Mouse (Mus musculus) limb, embryonic 14.5 days (tissue): ENCODE measurements around the gene Rp9. TPM values are rescaled to one million over a fixed set of nuclear protein-coding genes. Genes with fewer than 3 reads are reported as not detected.
"Not testable (repeated sequence)": the region's sequence is repeated elsewhere in the genome, so short reads cannot be mapped to it uniquely, and the experiment has no call there.

ENCODE experiments used
- ATAC-seq: fragments of 200-750 bp; cut with Nextera tagmentation; 2 replicates; pipeline ENCODE4 v1.8.0; 2017; ENCODE audit warnings: low read depth, moderate number of reproducible peaks, moderate TSS enrichment; ENCODE audit not compliant: low FRiP score
- DNase-seq: peaks from one replicate; pipeline ENCODE4 v3.0.0-alpha.2; 2015; ENCODE audit warnings: low spot score
- H3K27ac ChIP-seq: fragments of 300-500 bp; sonication (generic); replicated peaks from 2 replicates; pipeline ENCODE4 v1.5.1; 2014; ENCODE audit warnings: low read depth, mild to moderate bottlenecking, low read length, moderate library complexity, mixed read lengths
- H3K27me3 ChIP-seq: fragments of 300-500 bp; sonication (generic); 2 replicates; pipeline ENCODE4 v1.6.1; 2014; ENCODE audit warnings: low read length, mixed read lengths; ENCODE audit not compliant: control insufficient read depth, insufficient read depth
- H3K36me3 ChIP-seq: fragments of 300-500 bp; sonication (generic); 2 replicates; pipeline ENCODE4 v1.6.1; 2014; ENCODE audit warnings: mild to moderate bottlenecking, low read length, moderate library complexity, mixed read lengths; ENCODE audit not compliant: control insufficient read depth, insufficient read depth
- H3K4me1 ChIP-seq: fragments of 300-500 bp; sonication (generic); 2 replicates; pipeline ENCODE4 v1.6.1; 2014; ENCODE audit warnings: antibody characterized with exemption, low read length, mixed read lengths; ENCODE audit not compliant: control insufficient read depth, insufficient read depth
- H3K4me2 ChIP-seq: fragments of 300-500 bp; sonication (generic); replicated peaks from 2 replicates; pipeline ENCODE4 v1.6.1; 2014; ENCODE audit warnings: low read depth, mild to moderate bottlenecking, low read length, moderate library complexity; ENCODE audit not compliant: severe bottlenecking
- H3K4me3 ChIP-seq: fragments of 300-500 bp; sonication (generic); replicated peaks from 2 replicates; pipeline ENCODE4 v1.5.1; 2014; ENCODE audit warnings: low read length
- H3K9ac ChIP-seq: fragments of 300-500 bp; sonication (generic); 2 replicates; pipeline ENCODE4 v1.6.1; 2014; ENCODE audit warnings: mild to moderate bottlenecking, low read depth, low read length, moderate library complexity; ENCODE audit not compliant: severe bottlenecking
- H3K9me3 ChIP-seq: fragments of 300-500 bp; sonication (generic); 2 replicates; pipeline ENCODE4 v1.6.1; 2016; ENCODE audit warnings: low read length; ENCODE audit not compliant: control insufficient read depth
- POLR2A ChIP-seq: fragments of 200-500 bp; IDR thresholded peaks from 2 replicates; pipeline ENCODE4 v1.8.0; 2012; ENCODE audit warnings: inconsistent platforms, mild to moderate bottlenecking, moderate library complexity, borderline replicate concordance; ENCODE audit not compliant: insufficient read depth, insufficient read length; ENCODE audit errors: extremely low read depth
- WGBS: fragments of 180-500 bp; shearing (Covaris S2); extraction: QIAGEN DNeasy Blood & Tissue Kit; methylation state at CpG from one replicate; pipeline ENCODE4 v1.1.7; 2014; 5-methylcytosine and 5-hydroxymethylcytosine counted together
- polyA plus RNA-seq, 2 experiments: library from polyadenylated mRNA; depleted of rRNA in 1 of 2; stranded (reverse) in 1 of 2; unstranded in 1 of 2; fragments of >200 nt; fragmentation: Nextera tagmentation in 1 of 2; extraction: Ambion mirVana in 1 of 2; gene quantifications; 2 replicates each; pipeline versions ENCODE4 v1.2.1 to v1.2.3; 2012 to 2014

The Rp9 gene
- polyA plus RNA-seq, 2 experiments: 69.4 to 89.7 TPM

DNA sequence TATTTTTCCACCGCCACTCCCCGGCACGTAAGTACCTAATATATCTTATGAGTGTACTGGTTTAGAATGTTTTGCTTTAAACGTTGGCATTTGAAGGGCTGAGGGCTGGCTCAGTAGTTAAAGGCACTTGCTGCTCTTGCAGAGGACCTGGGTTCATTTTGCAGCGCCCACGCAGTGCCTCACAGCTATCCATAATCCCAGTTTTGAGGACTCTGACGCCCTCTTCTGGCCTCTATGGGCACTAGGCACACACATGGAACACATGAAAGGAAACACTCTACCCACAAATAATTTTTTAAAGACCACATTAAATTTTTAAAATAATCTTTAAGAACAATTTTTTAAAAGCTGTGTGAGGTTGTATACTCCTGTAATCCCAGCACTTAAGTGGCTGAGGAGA, 60.0 kb downstream of the Rp9 start:
- Histone ChIP-seq H3K9me3 (no peaks in the 10 kb centered on the region), H3K27ac (no peak overlapping the region), H3K36me3 (no peaks in the 10 kb centered on the region), H3K4me2 (no peak overlapping the region), H3K27me3 (no peaks in the 10 kb centered on the region), H3K9ac (no peak overlapping the region), H3K4me1 (no peaks in the 10 kb centered on the region), H3K4me3 (no peak overlapping the region)
- no peak for TF ChIP-seq POLR2A
- DNase-seq (no peak), ATAC-seq (no peak)
- 72% methylated on average over 7 of the region's 7 CpGs for WGBS

- H3K36me3 ChIP-seq, H3K27me3 ChIP-seq, H3K4me2 ChIP-seq, H3K9me3 ChIP-seq, H3K27ac ChIP-seq, H3K4me1 ChIP-seq, DNase-seq, ATAC-seq, H3K4me3 ChIP-seq, H3K9ac ChIP-seq: not testable (repeated sequence)
- WGBS: 29% methylated on average over 4 of the region's 4 CpGs
These were observed 61.2 kb downstream of the Rp9 start for GRCm38 (mm10) chr9:22408344-22408743.

DNA sequence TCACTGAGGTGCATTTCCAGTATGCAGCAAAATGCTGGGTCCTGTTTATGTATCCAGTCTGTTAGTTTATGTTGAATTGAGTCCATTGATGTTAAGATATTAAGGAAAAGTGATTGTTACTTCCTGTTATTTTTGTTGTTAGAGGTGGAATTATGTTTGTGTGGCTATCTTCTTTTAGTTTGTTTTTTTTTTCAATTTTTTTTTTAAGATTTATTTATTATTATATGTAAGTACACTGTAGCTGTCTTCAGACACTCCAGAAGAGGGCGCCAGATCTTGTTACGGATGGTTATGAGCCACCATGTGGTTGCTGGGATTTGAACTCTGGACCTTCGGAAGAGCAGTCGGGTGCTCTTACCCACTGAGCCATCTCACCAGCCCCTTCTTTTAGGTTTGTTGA, 61.9 kb downstream of the Rp9 start:
- H3K27ac ChIP-seq, H3K27me3 ChIP-seq, DNase-seq, ATAC-seq, H3K4me2 ChIP-seq, H3K9ac ChIP-seq, H3K36me3 ChIP-seq, H3K4me1 ChIP-seq, H3K9me3 ChIP-seq, H3K4me3 ChIP-seq: not testable (repeated sequence)
- 83% methylated on average over 3 of the region's 4 CpGs for WGBS

GRCm38 (mm10) chr9:22405414-22405813, 64.1 kb downstream of the Rp9 start:
- no peak for ATAC-seq
- WGBS: 81% methylated on average over 3 of the region's 3 CpGs
- DNase-seq: no peak

GRCm38 (mm10) chr9:22403501-22403900, 66.0 kb downstream of the Rp9 start:
- 59% methylated on average over 2 of the region's 2 CpGs for WGBS
- not testable (repeated sequence) for H3K9ac ChIP-seq, H3K27me3 ChIP-seq, H3K27ac ChIP-seq, H3K4me3 ChIP-seq, H3K36me3 ChIP-seq, ATAC-seq, H3K4me2 ChIP-seq, DNase-seq, H3K4me1 ChIP-seq, H3K9me3 ChIP-seq

More at GRCm38 (mm10) chr9:22405414-22405813, 64.1 kb downstream of the Rp9 start:
- Histone ChIP-seq H3K36me3 (no peaks in the 10 kb centered on the region), H3K4me2 (no peak overlapping the region), H3K9me3 (no peaks in the 10 kb centered on the region), H3K27me3 (no peaks in the 10 kb centered on the region), H3K27ac (no peak overlapping the region), H3K9ac (no peak overlapping the region), H3K4me3 (no peak overlapping the region), H3K4me1 (no peaks in the 10 kb centered on the region)
- no peak for TF ChIP-seq POLR2A

DNA sequence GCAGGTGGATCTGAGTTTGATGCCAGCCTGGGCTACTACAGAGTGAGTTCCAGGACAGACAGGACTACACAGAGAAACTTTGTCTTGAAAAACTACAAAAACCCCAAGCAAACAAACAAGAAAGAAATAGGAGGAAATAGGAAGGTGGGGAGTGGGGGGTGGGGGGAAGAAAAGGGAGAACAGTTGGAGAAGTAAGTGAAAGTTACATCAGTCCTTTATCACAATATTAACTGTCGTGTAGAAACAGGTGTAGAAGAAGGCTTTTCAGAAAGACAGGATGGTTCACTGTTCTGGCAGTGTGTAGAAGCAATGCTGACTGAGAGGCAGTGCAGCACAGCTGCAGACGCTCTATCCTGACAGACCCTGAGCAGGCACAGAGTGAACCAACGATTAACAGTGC, 66.6 kb downstream of the Rp9 start:
- 74% methylated on average over 3 of the region's 3 CpGs for WGBS
- H3K9ac ChIP-seq: no peak overlapping the region
- no peaks in the 10 kb centered on the region for H3K27me3 ChIP-seq
- no peak overlapping the region for H3K27ac ChIP-seq
- no peak for TF ChIP-seq POLR2A
- DNase-seq (no peak), ATAC-seq (no peak)
- no peaks in the 10 kb centered on the region for H3K4me1 ChIP-seq
- H3K9me3 ChIP-seq: no peaks in the 10 kb centered on the region
- H3K4me2 ChIP-seq: no peak overlapping the region
- H3K36me3 ChIP-seq: no peaks in the 10 kb centered on the region
- H3K4me3 ChIP-seq: no peak overlapping the region
